Mouse (Mus musculus) thymus, adult 18-20 months (tissue): ENCODE measurements around the gene Fads1.

Experiments used
- DNase-seq, 2 experiments: peaks; one replicate each; pipeline ENCODE4 v3.0.0; 2022; ENCODE audit warnings: mixed read lengths in 2 of 2

Gene Fads1

GRCm38 (mm10) chr19:10181225-10181624 is 1.5 kb upstream of the Fads1 start:
- DNase-seq = no peak

GRCm38 (mm10) chr19:10182142-10182541 is 546 bp upstream of the Fads1 start:
- no peak for DNase-seq

GRCm38 (mm10) chr19:10183299-10183983 is 753 bp downstream of the Fads1 start:
- DNase-seq = peak; percentile 36 to 51

- no peak for DNase-seq
Observed at GRCm38 (mm10) chr19:10184096-10184495, 1.4 kb downstream of the Fads1 start.

GRCm38 (mm10) chr19:10185876-10186275 is 3.2 kb downstream of the Fads1 start:
- DNase-seq = no peak

- DNase-seq = no peak
Observed at GRCm38 (mm10) chr19:10186569-10186968, 3.9 kb downstream of the Fads1 start.

- DNase-seq = no peak
Observed at GRCm38 (mm10) chr19:10188281-10188811, 5.7 kb downstream of the Fads1 start.

- DNase-seq = no peak
Observed at GRCm38 (mm10) chr19:10189022-10189421, 6.3 kb downstream of the Fads1 start.

GRCm38 (mm10) chr19:10189940-10190339 is 7.3 kb downstream of the Fads1 start:
- DNase-seq = no peak

GRCm38 (mm10) chr19:10190796-10191195 is 8.1 kb downstream of the Fads1 start:
- DNase-seq = peak in 1 of 2 experiments; percentile 41

GRCm38 (mm10) chr19:10191326-10191725 is 8.6 kb downstream of the Fads1 start:
- DNase-seq = no peak

- DNase-seq = no peak
Observed at GRCm38 (mm10) chr19:10194337-10194736, 11.6 kb downstream of the Fads1 start.

- no peak for DNase-seq
Observed at GRCm38 (mm10) chr19:10195252-10195651, 12.6 kb downstream of the Fads1 start.

GRCm38 (mm10) chr19:10197130-10197529 is 14.4 kb downstream of the Fads1 start:
- no peak for DNase-seq

GRCm38 (mm10) chr19:10198286-10198685 is 15.6 kb downstream of the Fads1 start:
- no peak for DNase-seq

- DNase-seq = peak; percentile 31 to 37
Observed at GRCm38 (mm10) chr19:10198723-10199122, 16.0 kb downstream of the Fads1 start.

GRCm38 (mm10) chr19:10203146-10203847 is 20.6 kb downstream of the Fads1 start:
- DNase-seq = no peak

GRCm38 (mm10) chr19:10203848-10204615 is 21.3 kb downstream of the Fads1 start, which contains the start of the genes Tmem258 and Fen1:
Gene Tmem258 (plus strand): TSS chr19:10204014.
Gene Fen1 (minus strand): TSS chr19:10204169.
- DNase-seq = peak; percentile 72 to 82

GRCm38 (mm10) chr19:10204616-10205001 is 21.9 kb downstream of the Fads1 start:
- DNase-seq = no peak

- DNase-seq = no peak
Observed at GRCm38 (mm10) chr19:10205051-10205450, 22.4 kb downstream of the Fads1 start.

- no peak for DNase-seq
Observed at GRCm38 (mm10) chr19:10208851-10209250, 26.2 kb downstream of the Fads1 start.

- DNase-seq = no peak
Observed at GRCm38 (mm10) chr19:10210885-10211284, 28.2 kb downstream of the Fads1 start.

- DNase-seq = no peak
Observed at GRCm38 (mm10) chr19:10213796-10214471, 31.2 kb downstream of the Fads1 start.
